Mouse (Mus musculus): Measurements from ENCODE around the gene Nfu1.

Nfu1 gene

DNA sequence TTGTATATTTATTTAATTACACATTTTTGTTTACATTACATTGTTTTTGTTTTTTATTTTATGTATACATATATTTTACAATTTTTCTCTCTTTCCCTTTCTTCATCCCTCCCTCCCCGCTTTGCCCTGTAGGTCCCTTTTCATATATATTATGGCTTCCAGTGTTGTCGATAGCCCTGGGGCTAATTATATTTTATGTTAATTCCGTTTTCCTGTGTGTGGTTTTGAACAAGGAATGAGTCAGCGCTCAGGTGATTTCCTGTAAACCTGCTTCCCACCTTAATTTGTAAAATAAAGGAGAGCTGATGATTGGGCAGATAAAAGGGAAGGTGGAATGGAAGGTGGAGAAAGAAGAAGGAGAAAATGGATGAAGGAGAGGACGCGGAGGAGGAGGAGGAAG is at the start of gene Nfu1:
Gene Nfu1, plus strand, starts transcription at position 350 of the 400 bp plus-strand sequence.
- no peak for DNase-seq (ENCODE audit: inconsistent ontology term)

DNA sequence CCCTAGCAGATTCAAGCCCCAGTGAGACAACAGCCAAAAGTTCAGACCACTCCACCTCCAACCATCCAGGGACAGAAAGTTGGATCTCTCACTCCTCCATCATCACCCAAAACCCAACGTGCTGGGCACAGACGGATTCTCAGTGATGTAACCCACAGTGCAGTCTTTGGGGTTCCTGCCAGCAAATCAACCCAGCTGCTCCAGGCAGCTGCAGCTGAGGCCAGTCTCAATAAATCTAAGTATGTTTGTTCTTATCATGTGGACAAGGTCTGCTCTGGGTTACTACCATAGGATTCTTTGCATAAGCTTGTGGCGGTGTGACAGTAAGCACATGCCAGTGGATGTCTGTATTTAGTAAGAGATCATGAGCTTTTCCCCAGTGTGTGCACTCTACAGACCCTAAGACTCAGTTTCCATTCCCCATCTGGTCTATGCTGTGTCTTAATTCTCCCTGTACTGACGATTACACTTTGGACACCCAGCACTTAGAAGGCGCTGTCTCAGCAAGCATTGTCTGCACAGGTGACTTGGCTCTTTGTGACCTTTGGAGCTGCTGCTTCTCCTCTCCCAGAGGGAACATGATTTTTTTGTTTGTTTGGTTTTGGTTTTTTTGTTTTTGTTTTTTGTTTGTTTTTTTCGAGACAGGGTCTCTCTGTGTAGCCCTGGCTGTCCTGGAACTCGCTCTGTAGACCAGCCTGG is 44.9 kb upstream of the Nfu1 start:
- DNase-seq (ENCODE audit: inconsistent ontology term): no peak

DNA sequence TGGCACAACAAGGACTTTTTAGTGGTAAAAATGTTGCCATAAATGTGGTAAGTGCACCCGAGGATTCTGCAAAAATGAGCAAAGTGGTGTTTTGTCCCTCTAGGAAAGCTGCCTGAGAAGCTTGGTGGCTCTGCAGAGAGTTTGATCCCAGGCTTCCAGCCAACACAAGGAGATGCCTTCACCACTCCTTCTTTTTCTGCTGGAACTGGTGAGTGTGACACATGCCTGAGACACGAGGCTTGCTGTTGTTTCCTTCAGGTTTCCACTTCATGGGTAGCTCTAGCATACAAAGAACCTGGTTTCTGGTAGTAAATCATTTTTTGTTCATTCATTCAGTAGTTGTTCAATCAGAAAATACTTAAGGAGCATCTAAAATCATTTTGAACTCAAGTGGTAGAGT is 41.9 kb upstream of the Nfu1 start:
- DNase-seq (ENCODE audit: inconsistent ontology term): no peak

DNA sequence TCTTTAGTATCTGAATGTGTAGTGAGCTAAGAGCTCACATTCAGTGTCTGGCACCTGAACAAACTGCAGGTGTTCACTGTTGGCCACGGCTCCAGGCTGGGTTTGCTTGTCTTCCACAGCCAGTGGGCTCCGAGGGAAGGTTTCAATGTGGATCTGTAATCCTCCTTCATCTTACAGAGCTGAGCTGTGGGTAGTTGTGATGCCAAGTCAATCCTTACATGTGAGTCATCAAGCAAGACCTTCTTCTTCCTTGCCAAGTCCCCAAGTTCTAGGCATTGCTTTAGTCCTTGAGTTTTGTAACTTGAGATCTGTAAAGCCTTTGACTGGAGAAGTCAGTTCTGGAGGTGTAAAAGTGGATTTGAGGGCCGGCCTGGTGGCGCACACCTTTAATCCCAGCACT is 35.1 kb upstream of the Nfu1 start:
- DNase-seq (ENCODE audit: inconsistent ontology term): peak; percentile 22

DNA sequence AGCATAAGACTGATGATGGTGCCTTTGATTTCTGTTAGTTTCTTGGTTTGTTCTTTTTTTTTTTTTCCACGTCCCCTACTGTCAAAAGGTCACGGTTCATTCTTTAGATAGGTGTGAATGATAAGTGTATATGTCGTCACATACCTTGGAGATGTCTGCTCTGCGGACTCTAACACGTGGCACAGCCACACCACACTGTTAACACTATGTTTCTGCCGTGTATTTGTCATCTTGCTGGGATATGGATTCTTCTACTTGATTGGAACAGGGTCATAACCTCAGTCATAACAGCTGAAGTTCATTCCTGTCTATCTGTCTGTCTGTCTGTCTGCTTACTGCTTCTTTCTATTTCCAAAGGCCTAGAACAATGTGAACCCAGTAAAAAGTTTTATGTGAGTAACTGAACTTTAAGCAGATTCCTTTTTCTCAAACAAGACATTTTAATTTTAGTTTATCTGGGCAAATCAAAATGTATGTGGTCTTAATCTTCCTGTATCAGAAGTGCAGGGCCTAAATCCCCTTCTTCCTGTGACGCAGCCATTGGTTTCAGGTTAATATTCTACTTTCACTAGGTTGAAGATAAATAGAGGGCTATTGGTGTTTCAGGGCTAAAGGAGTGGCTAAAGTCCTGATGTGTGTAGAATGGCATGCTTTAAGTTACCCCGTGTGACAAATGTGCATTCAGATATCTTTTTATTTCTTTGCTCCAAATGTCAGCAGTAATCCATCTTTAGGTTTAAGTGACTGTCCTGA is 30.7 kb upstream of the Nfu1 start:
- DNase-seq (ENCODE audit: inconsistent ontology term): no peak

DNA sequence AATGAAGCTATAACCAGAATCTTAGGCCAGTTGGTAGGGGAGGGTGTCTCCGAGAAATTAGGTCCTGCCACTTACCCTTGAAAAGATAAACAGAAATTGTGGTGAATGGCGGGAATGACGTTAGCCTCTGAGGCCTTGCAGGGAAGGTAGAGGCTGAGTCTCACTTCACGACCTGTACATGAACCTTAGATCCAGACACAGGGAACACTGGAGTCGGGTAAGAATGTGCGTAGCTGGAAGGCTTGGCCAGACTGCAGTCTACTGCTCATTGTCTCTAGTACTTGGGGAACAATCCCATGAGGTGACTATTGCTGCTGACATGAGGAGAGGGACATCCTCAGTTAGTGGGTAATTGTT is 30.1 kb upstream of the Nfu1 start:
- no peak for DNase-seq (ENCODE audit: inconsistent ontology term)

DNA sequence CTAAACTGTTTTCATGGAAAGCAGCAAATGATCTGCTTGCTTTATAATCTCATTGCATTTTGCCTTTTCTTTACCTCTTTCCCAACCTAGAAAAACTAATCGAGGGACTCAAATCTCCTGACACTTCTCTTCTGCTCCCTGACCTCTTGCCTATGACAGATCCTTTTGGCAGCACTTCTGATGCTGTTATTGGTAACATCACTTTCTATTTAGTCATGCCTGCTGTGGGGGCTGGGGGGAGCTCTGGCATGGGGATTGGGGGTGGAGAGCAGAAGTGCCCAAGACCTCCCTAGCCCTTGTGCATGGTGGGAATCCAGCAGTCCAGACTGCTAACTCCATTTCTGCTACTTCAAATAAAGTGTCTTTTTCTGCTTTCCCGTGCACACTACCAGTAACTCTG is 27.8 kb upstream of the Nfu1 start:
- DNase-seq (ENCODE audit: inconsistent ontology term): no peak

DNA sequence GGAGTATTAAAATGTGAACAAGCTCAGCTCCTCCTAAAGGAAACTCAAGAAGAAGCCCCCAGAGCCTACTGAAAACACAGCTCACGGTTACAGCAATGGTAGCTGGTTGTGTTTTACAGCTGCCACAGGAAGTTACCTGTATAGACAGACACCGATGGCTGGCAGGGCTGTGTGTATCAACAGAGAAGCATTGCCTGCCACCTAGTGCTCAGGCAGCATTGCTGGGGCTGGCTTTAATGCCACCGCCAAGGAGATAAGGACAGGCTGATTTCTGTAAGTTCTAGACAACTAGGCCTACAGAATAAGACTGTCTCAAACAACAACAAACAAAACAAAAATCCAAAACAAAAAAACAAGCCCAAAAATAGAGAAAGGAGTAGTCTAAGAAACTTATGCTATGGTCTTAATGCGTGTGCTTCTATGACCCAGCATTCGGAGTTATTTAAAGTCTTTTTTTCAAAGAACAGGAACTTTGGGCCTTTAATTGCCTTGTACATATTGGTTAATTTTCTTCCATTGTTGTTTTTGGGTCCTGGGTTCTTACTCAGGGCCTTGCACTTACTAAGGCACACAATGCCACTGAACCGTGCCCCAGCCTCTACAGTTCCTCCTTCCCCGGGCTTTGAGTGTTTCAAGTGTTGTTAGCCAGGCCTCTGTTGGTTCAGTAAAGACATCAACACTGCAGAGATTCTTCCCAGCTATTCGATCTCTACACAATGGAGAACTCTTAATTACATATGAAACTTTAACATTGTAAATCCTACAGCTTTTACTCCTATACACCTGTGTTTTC is 23.5 kb upstream of the Nfu1 start:
- DNase-seq (ENCODE audit: inconsistent ontology term): no peak

DNA sequence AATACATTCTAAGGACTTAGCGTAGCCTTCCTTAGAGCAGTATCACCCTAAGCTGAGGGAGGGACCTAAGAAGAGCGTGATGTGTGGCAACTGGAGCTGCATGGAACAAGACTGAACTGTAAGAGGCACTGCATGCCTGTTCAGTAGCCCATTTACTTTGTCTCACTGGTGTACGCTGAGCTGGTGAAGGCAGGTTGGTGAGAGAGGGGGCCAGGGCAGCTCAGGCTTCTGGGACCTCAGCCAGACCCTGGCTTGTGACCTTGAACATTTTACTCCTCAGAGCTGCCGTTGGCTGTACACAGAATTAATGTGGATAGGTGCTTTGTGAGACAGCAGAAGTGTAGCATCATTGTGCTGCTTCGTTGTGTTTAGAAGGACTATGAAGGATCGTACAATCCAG is 19.5 kb upstream of the Nfu1 start:
- no peak for DNase-seq (ENCODE audit: inconsistent ontology term)

DNA sequence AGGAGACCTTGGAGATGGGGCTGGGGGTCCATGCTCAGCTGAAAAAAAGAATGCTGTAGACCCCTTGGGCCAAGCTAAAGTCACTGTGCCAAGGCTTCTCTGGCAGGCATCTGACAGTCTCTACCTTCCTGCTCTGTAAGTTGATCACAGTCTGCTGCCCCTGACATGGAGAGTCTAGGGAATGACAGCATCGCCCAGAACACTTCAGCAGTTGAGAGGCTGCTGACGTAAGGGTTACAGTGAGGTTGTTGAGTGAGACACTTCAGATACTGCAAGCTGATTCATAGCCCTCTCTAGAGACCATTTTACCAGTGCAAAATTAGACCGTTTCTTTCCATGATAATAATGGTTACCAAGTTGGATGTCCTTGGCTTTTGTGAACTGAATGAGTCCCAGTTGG is 18.0 kb upstream of the Nfu1 start:
- DNase-seq (ENCODE audit: inconsistent ontology term): no peak

DNA sequence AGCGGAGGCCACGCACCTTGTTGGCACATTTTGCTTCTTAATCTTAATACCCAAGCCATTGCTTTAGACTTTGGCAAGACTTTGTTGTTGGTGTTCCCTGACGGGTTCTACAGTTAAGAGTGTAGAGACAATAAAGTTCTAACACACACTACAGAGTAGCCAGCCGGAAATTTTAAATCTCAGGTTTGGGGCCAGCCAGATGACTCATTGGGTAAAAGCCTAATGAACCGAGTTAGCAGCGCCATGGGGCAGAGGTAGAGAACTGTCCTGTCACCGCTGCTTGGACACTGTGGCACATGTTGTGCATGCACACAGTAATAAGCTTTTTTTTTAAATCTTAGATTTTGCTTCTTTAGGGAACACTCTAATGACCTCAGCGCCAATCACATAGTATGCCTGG is 16.7 kb upstream of the Nfu1 start:
- DNase-seq (ENCODE audit: inconsistent ontology term): peak; percentile 26

DNA sequence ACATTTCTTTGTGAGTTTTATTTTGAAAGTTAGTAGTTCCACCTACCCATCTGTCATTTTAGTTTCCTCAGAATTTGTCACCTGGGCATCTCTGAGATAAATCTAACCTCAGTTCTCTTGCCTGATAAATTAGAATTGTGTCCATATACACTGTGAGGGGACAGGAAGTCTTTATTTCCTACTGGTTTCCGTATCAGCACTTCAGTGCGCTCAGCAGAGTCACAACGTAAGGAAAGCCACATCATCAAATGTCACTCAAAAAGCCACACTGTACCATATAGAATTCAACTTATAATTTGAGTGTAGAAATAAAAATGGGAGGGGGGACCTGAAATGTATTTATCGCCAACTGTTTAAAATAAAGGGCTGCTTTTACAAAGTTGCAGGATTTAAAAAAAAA is 14.8 kb upstream of the Nfu1 start:
- DNase-seq (ENCODE audit: inconsistent ontology term): no peak

DNA sequence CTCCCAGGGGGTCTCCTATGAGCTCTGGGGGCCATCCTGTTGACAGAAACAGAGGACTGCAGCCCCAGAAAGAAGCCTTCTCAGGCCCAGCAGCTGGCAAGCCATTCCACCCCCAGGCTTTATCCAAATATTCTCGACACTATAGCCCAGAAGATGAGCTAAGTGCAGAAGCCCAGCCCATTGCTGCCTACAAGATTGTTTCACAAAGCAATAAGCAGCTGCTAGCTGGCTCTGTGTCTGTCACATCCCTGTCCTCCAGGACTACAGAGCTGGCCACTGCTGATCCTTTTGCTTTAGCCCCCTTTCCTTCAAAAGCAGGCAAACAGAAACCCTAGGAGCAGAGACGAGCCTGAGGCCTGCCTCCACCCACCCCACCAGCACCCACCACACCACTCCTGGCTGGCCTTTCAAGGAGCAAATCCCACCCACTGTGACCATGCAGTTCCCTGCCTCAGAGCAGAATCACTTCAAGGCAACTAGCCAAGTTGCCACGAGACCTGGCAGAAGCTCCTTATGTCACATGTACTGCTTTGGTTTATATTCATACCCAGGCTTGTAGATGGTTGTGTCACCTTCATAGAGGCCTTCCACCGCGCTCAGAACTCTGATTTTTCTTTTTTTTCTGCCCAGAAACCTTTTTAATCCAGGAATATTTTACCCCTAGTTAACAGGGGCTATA is 12.3 kb upstream of the Nfu1 start:
- no peak for DNase-seq (ENCODE audit: inconsistent ontology term)

DNA sequence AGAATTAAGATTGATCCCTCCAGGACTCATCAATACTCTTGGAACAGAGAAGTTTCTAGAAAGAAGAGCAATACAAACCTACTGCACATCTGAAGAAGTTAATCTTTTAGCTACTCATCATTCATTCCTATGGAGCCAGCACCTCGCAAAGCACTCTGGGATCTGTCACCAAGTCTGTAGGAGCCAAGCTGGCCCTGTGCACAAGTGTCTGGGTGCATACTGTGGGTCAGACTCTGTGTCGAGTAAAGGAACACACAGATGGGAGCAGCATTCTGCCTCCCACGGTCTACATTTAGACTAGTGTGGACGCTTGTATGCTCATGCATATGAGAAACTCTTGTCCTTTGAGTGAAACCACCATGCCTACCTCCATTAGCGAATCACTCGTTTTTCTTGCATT is 11.7 kb upstream of the Nfu1 start:
- no peak for DNase-seq (ENCODE audit: inconsistent ontology term)

DNA sequence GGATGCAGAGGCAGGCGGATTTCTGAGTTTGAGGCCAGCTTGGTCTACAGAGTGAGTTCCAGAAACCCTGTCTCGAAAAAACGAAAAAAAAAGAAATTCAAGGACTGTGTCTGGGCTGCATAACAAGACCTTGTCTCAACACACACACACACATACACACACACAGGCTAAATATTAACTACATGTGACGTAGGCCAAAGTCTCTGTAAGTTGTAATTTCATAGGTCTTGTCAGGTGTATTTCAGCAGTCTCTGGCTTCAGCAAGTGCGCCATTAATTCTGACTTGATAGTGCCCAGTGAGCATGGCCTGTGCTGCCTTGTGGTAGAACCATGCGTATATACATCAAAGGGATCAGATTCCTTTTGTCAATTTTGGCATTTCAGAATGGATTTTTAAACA is 7.0 kb upstream of the Nfu1 start:
- no peak for DNase-seq (ENCODE audit: inconsistent ontology term)

DNA sequence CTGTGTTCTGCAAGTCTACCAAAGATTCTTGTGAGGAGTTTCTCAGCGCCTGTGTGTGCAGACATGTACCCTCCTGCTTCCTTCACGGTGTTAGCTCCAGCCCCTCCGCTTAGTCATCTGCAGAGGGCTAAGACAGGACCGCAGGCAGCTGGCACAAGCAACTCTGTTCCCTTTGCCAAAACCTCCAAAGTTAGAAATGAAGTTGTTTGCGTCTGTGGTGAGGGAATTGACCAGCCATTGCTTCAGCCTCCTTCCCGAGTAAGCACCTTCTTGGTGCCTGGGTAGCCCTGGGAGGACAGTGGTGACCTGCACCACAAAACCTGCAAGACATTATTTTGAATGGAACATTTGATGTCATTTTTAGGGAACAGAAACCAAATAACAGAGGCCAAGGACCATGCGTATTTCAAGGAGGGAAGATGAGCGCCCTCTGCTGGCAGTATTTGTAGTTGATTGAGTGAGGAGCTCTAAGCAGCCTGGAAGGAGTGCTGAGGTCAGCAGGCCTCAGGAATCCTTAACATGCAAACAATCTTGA is 6.4 kb upstream of the Nfu1 start:
- peak; percentile 87 for DNase-seq (ENCODE audit: inconsistent ontology term)

DNA sequence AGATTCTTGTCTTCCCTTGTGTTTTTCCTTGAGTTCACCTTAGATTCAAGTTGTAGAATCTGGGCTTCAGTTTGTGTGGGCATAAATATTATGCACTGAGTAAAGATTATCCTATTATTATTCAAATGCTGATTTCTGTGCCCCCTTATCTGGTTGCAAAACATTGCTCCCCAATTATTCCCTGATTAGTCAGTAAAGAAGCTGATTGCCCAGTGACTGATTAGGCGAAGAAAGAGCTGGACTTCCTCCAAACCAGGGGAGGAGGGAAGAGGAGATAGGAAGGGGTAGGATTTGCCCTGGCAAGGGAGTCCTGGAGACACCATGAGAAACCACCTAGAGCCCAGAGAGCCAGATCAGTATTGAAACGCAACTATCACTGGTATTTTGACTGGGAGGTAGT is 4.9 kb upstream of the Nfu1 start:
- DNase-seq (ENCODE audit: inconsistent ontology term): no peak

DNA sequence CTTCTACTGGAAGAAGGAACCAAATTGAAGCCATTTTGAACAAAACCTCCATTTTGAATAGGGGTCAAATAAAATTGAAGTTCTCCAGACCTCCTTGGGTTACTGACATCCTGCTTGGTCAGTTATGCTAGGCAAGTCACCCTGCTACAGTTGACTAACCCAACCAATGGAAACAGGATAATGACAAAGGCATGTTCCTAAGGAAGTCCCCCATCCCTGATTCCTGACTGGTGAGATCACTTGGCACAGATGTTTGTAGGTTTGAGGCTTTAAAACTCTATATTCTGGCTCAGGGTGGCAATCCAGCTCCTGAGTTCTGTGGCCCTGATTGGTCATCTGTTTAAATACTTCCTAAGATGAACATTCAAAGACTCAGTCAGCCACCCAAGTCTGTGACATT is 3.5 kb upstream of the Nfu1 start:
- peak; percentile 80 for DNase-seq (ENCODE audit: inconsistent ontology term)

DNA sequence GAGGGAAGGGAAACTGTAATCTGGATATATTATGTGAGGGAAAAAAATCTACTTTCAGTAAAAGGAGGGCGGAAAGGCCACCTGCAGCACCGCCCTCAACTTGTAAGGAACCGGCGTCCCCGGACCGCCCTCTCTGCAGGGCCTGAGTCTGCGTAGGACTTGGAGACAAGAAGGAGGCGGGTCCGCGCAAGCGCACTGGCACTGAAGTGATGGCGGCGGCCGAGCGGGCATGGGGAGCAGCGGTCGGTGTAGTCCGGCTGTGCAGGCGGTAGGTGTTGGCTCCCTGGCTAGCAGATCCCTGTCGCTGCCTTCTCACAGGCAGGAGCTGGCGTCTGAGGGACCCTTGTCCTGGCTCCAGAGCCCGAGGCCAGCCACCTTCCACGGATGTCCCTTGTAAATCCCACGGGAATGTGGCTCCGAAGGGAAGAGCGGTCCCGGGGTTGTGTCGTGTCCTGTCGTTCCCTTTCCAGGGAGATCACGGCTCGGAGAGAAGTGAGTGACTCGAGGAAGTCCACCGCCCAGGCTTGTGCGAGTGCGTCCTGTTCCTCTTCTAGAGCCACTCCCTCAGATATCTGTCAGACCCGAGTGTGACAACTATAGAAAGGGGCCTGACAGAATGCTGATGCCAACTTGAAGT is 774 bp downstream of the Nfu1 start:
- peak; percentile 94 for DNase-seq (ENCODE audit: inconsistent ontology term)

DNA sequence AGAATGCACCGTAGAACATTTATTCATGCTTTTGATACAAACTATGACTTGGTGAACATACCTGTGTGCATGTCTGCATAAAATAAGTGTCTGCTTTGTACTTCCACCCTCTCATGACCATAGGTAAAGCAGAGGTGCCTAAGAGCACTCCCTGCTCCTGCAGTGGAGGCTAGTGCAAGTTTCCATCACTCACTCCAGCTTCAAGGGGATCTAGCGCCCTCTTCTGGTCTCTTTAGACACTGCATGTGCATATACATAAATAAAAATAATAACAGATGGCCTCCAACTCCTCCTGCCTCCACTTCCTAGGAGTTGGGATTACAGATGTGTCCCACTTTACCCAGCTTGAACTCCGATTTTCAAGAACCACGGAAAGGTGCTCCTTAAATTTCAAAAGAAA is 7.9 kb downstream of the Nfu1 start:
- no peak for DNase-seq (ENCODE audit: inconsistent ontology term)

DNA sequence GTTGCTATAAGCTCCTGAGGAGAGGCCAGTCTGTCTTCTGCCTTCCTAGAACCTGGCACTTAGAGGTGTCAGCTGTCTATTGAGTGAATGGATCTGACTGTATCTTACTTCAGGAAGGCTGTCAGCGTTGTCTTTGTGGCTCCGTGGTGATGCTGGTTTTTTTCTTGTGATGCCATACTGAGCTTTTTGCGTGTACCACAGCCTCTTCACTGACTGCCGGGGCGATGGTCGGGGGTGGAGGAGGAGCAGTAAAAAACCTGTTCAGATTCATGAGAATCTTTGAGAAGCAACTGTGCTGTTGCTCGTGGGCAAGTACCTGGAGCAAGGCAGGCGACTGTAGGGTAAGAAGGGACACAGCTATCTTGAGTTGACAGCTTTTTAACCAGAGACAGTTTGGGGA is 9.8 kb downstream of the Nfu1 start:
- no peak for DNase-seq (ENCODE audit: inconsistent ontology term)

DNA sequence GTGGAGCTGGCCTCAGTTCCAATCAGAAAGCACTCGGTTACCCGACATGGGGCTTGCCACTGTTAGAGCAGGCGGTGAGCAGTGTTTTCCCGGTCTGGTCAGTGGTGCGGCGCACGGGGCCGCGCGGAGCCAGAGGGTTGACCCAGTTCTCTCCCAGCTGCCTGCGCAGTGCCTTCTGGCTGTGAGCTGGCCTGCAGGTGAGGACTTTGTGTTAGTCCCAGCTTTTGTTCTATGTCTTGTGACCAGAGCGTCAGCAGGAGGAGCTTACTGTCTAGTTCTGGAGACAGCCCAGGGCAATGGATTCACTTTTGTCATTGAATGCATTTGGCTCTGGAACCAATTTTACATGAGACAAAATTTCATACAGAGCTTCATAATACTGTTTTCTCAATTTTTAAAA is 12.8 kb downstream of the Nfu1 start:
- no peak for DNase-seq (ENCODE audit: inconsistent ontology term)
